Comparison of ENCODE assay signal across 16 mouse cellular contexts in the genomic region with DNA sequence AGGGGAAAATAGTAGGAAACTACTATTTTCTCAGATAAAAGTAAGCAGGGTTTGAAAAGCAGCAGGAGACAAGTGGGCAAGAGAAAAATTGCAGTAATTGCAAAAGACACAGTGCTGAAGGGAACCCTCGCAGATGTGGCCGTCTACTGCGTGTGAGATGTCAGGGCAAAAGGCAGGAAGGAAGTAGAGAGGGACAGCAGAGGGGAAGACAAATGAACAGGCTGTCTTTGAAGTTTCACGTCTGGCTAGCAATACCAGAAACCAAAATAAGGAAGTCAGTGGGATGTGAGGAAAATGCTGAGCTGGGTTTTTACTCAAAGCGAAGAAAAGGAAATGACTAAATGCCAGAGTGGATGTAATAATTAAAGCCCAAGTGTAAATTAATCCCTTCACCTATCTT. TPM values are rescaled to one million over a fixed set of nuclear protein-coding genes. Genes with fewer than 3 reads are reported as not detected.
DNase-seq lines count a peak whose midpoint lies in the region; ATAC-seq and TF ChIP-seq lines count a peak whose summit lies in the region.
"Had no signal": no experiment of that assay in that cellular context is flagged by ENCODE, and none has a peak within 500 bp of the region (broad histone marks: within the 10 kb centered on the region; RNA-seq: fewer than 3 reads in every experiment).

No protein-coding gene starts in this region.

- 0 out of 2 replicates have a peak, but pooled peaks cover 3% of the 10 kb centered on the region for H3K36me3 ChIP-seq in heart, embryonic 13.5 days
- no peaks in the 10 kb centered on the region for H3K36me3 ChIP-seq in liver, postnatal 0 days (replicated peaks; ENCODE audit: insufficient read depth, low read length)
- H3K36me3 ChIP-seq in liver, embryonic 11.5 days (ENCODE audit: control insufficient read depth, insufficient read depth, low read length), result no peaks in the 10 kb centered on the region
- H3K36me3 ChIP-seq: liver, embryonic 13.5 days; midbrain, embryonic 10.5 days had no signal

- peaks cover 12% of the 10 kb centered on the region; the same call in 1 of the 2 replicates for H3K27me3 ChIP-seq in heart, embryonic 13.5 days (replicated peaks)
- no peaks in the 10 kb centered on the region for H3K27me3 ChIP-seq in liver, postnatal 0 days (ENCODE audit: insufficient read depth, low read length)
- H3K27me3 ChIP-seq in liver, embryonic 11.5 days (replicated peaks; ENCODE audit: control insufficient read depth, insufficient read depth, low read length), result peaks cover 5% of the 10 kb centered on the region; the same call in 1 of the 2 replicates
- H3K27me3 ChIP-seq: forebrain, embryonic 13.5 days; liver, embryonic 13.5 days had no signal

- intact Hi-C loops in heart, postnatal 25 days (cut with DNase I), result no loop called here

- ATAC-seq in heart, embryonic 13.5 days (ENCODE audit: extremely low read depth, insufficient number of reproducible peaks, low FRiP score, low TSS enrichment), result no peak
- peak; percentile 38; the same call in 1 of the 2 replicates for ATAC-seq in liver, postnatal 0 days
- no peak for ATAC-seq in liver, embryonic 11.5 days (replicated peaks; ENCODE audit: low FRiP score)
- peak; percentile 92 to 95 for ATAC-seq in hematopoietic stem cell, adult 5-6 weeks (replicated peaks in 1 of 2; ENCODE audit: insufficient read depth in 1 of 2, low FRiP score in 2 of 2, low TSS enrichment in 1 of 2, low read depth in 1 of 2, poor library complexity in 2 of 2, severe bottlenecking in 2 of 2)
- ATAC-seq in monocyte, adult 5-6 weeks (replicated peaks; ENCODE audit: insufficient number of reproducible peaks, low FRiP score, low TSS enrichment, poor library complexity, severe bottlenecking), result peak; percentile 76; the same call in 1 of the 2 replicates
- ATAC-seq: forebrain, embryonic 13.5 days; hindbrain, embryonic 16.5 days had no signal

- H3K4me3 ChIP-seq in heart, embryonic 13.5 days, result no peak overlapping the region
- H3K4me3 ChIP-seq in liver, postnatal 0 days (ENCODE audit: low read depth, low read length), result no peak overlapping the region
- H3K4me3 ChIP-seq in liver, embryonic 11.5 days (ENCODE audit: low read depth, low read length), result no peak overlapping the region
- H3K4me3 ChIP-seq: forebrain, embryonic 13.5 days; liver, embryonic 13.5 days; midbrain, embryonic 10.5 days had no signal

- H3K9me3 ChIP-seq in heart, embryonic 13.5 days, result no peaks in the 10 kb centered on the region
- H3K9me3 ChIP-seq in liver, postnatal 0 days (ENCODE audit: low read length), result no peaks in the 10 kb centered on the region
- H3K9me3 ChIP-seq in liver, embryonic 11.5 days (ENCODE audit: control insufficient read depth, low read length), result no peaks in the 10 kb centered on the region
- H3K9me3 ChIP-seq: forebrain, embryonic 13.5 days; liver, embryonic 13.5 days; midbrain, embryonic 10.5 days had no signal

- no peaks in the 10 kb centered on the region for H3K4me1 ChIP-seq in heart, embryonic 13.5 days
- no peaks in the 10 kb centered on the region for H3K4me1 ChIP-seq in liver, postnatal 0 days (ENCODE audit: insufficient read depth)
- no peaks in the 10 kb centered on the region for H3K4me1 ChIP-seq in liver, embryonic 11.5 days (replicated peaks; ENCODE audit: control insufficient read depth, insufficient read depth, low read length)
- H3K4me1 ChIP-seq: forebrain, embryonic 13.5 days; liver, embryonic 13.5 days; midbrain, embryonic 10.5 days had no signal

- H3K27ac ChIP-seq in heart, embryonic 13.5 days (replicated peaks), result 0 out of 2 replicates have a peak overlapping the region, but pooled peaks have one; percentile 8
- no peak overlapping the region for H3K27ac ChIP-seq in liver, postnatal 0 days (ENCODE audit: low read depth)
- H3K27ac ChIP-seq in liver, embryonic 11.5 days (ENCODE audit: low read depth, low read length), result no peak overlapping the region
- H3K27ac ChIP-seq: forebrain, embryonic 13.5 days; liver, embryonic 13.5 days; midbrain, embryonic 10.5 days had no signal

- DNase-seq in heart, postnatal 25 days (ENCODE audit: low spot score), result no peak
- DNase-seq in liver, postnatal 0 days, result no peak
- DNase-seq in liver, embryonic 11.5 days (ENCODE audit: low spot score), result no peak
- no peak for DNase-seq in thymus, postnatal 25 days
- DNase-seq in thymus, postnatal 0 days (ENCODE audit: low spot score), result no peak
- DNase-seq: B cell, adult 2 months; cerebellum, adult 9-11 months; embryo, embryonic 11 days; kidney, adult 8-10 months; liver, embryonic 13.5 days had no signal

- 46% methylated on average over 5 of the region's 5 CpGs for WGBS in heart, embryonic 13.5 days
- 31% methylated on average over 5 of the region's 5 CpGs for WGBS in liver, postnatal 0 days (ENCODE audit: insufficient replicate concordance)
- 50% methylated on average over 5 of the region's 5 CpGs for WGBS in liver, embryonic 11.5 days

- H3K4me2 ChIP-seq in heart, embryonic 13.5 days, result no peak overlapping the region
- H3K4me2 ChIP-seq in liver, postnatal 0 days (ENCODE audit: low read depth, low read length), result no peak overlapping the region
- H3K4me2 ChIP-seq in liver, embryonic 11.5 days, result no peak overlapping the region
- H3K4me2 ChIP-seq: forebrain, embryonic 13.5 days; liver, embryonic 13.5 days had no signal

- TF ChIP-seq CTCF in liver, postnatal 0 days (IDR thresholded peaks at IDR 0.05; ENCODE audit: low read depth), result no peak

- no peak overlapping the region for H3K9ac ChIP-seq in heart, embryonic 13.5 days
- no peak overlapping the region for H3K9ac ChIP-seq in liver, postnatal 0 days (replicated peaks)
- no peak overlapping the region for H3K9ac ChIP-seq in liver, embryonic 11.5 days (ENCODE audit: low read depth, low read length)
- H3K9ac ChIP-seq: forebrain, embryonic 13.5 days; liver, embryonic 13.5 days had no signal

- TF ChIP-seq EP300 in liver, postnatal 0 days (IDR thresholded peaks at IDR 0.05; ENCODE audit: low read depth), result no peak

RNA-seq across cellular contexts. Expression of a gene that starts 30.7 kb away (rescaled TPM):
- 8.4 and 8.7 TPM in 2 replicates for polyA plus RNA-seq in heart, embryonic 13.5 days (2015; fragmentation: Nextera tagmentation; extraction: Ambion mirVana)
- 1 to 10 TPM; 6.6 to 9.4 TPM for total RNA-seq in heart, postnatal 25 days (2021)
- polyA plus RNA-seq in liver, postnatal 0 days (2015; fragmentation: Nextera tagmentation; extraction: Ambion mirVana), result 3.0 and 3.3 TPM in 2 replicates
- polyA plus RNA-seq in liver, embryonic 11.5 days (2014; fragmentation: Nextera tagmentation; extraction: Ambion mirVana), result 4.1 and 6.8 TPM in 2 replicates
- 4.0 and 5.8 TPM in 2 replicates for total RNA-seq in hematopoietic stem cell, adult 5-6 weeks (2017)
- total RNA-seq in monocyte, adult 5-6 weeks (2017), result 0.53 to 1.8 TPM in 2 of 3 replicates, not detected in the other
- 2.2 and 2.6 TPM in 2 replicates for polyA plus RNA-seq in thymus, postnatal 0 days (2015; fragmentation: Nextera tagmentation; extraction: Ambion mirVana)

Comparison
In these comparisons a context has a peak if more than half of its experiments do, and no peak if none do; other contexts are left out.
1. ATAC-seq: peak in liver, postnatal 0 days (single experiment), hematopoietic stem cell, adult 5-6 weeks (2 of 2) and monocyte, adult 5-6 weeks (single experiment); none in heart, embryonic 13.5 days (single experiment) and liver, embryonic 11.5 days (single experiment).